Mouse (Mus musculus) heart, adult 2 months (tissue): Measurements from ENCODE around the gene Lrrc4c.

ENCODE experiments used
- CTCF ChIP-seq: fragments of 200-600 bp; IDR thresholded peaks from 2 replicates; pipeline ENCODE4 v1.8.1; 2022; ENCODE audit warnings: antibody characterized with exemption, mild to moderate bottlenecking, moderate library complexity
- POLR2A ChIP-seq: fragments of 200-500 bp; IDR thresholded peaks from 2 replicates; pipeline ENCODE4 v1.6.1; 2011; ENCODE audit warnings: mild to moderate bottlenecking, low read depth, low read length, control low read depth; ENCODE audit not compliant: insufficient read depth

- TF ChIP-seq CTCF (no peak), POLR2A (no peak)
Observed at GRCm38 (mm10) chr2:97339627-97340026, 1021.7 kb downstream of the Lrrc4c start.
